Mouse (Mus musculus): ENCODE results near the gene Gnaq.

DNA sequence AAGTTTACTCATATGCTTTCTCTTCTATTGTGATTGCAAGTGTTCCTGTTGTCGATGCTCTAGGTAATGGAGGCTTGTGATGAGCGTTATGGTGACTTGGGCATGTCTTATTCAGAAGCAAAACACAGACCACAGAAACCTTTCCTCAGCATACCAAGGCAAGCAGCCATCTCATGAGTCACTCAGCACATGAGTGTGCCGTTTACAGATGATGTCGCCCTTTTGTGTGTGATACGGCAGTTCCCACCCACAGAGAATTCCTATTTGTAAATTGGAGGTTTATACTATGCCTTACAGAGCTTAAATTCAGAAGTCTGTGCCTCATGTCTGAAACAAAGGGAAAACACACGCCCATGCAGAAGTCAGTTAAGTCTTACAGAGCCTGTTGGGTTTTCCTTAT lies 253.9 kb downstream of the Gnaq start:
- no peak for TF ChIP-seq CTCF (conservative IDR thresholded peaks at IDR 0.05 in 1 of 2, IDR thresholded peaks at IDR 0.05 in 1 of 2; ENCODE audit: low read depth in 2 of 2, low read length in 2 of 2)
- TF ChIP-seq RAD21 (IDR thresholded peaks at IDR 0.05; ENCODE audit: low read depth, low read length), result no peak

Measured in CH12.LX (cell line).